Mouse (Mus musculus) mouse trophoblast stem cell (cell line): ENCODE measurements around the gene Cacna1a.

Experiments used
- in situ Hi-C, 2 experiments: fragments of 300-500 bp; cut with MseI, MboI; formaldehyde crosslinking; loops; 2 replicates in 1 of 2; 3 replicates in 1 of 2; pipeline ENCODE4 v1.15.1; 2025

Gene Cacna1a

DNA sequence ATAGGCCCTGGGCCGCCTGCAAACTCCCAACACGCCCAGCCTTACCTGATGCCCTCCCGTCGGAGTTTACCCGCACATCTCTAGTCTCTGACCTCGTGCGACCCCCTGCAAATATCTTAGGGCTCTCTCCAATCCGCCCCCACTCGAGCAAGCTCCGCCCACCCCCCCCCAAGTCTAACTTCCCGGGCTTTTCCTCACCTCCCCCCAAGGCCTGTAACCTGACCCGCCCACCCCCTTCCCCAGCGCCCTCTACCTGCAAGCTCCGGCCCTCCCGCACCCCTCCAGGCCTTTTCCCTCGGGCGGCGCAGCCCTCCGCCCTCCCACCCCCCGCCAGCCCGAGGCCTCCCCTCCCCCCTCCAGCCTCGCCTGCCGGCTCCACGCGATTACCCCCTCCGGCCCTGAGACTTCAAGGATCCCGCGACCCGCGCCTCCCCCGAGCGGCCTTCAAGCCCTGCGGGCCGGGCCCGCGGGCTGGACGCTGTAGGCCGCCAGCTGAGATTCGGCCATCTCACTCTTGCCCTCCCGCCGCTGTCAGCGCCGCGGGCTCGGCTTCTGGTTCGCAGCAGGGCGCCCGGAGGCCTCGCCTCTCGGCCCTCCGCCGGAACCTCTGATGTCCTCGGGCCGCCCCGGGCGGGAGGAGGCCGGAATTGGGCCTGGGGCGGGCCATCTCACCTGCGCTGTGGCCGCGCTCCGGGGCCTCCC is 298.9 kb downstream of the Cacna1a start:
- in situ Hi-C loops = no loop called here

DNA sequence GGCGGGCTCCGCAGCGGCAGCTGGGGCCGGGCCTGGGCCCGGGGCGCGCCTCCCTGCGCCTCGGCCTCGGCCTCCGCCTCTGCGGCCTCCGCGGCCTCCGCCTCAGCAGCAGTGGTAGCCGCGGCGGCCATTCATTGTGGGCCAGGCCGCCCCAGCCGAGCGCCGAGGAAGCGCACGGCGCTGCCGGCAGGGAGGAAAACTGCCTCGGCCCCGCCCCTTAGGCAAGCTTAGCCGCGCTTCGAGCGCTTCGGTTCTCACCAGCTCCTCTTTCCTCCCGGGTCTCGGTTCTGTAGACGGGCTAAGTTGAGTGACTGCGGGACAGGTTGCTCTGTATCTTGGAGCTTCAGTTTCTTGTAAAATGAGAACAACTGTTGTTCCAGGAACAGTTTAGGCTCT is 299.5 kb downstream of the Cacna1a start, which contains the start of gene Nacc1:
TSS of gene Nacc1 (minus strand) at position 158 of the 396 bp plus-strand sequence.
- in situ Hi-C loops = no loop called here

DNA sequence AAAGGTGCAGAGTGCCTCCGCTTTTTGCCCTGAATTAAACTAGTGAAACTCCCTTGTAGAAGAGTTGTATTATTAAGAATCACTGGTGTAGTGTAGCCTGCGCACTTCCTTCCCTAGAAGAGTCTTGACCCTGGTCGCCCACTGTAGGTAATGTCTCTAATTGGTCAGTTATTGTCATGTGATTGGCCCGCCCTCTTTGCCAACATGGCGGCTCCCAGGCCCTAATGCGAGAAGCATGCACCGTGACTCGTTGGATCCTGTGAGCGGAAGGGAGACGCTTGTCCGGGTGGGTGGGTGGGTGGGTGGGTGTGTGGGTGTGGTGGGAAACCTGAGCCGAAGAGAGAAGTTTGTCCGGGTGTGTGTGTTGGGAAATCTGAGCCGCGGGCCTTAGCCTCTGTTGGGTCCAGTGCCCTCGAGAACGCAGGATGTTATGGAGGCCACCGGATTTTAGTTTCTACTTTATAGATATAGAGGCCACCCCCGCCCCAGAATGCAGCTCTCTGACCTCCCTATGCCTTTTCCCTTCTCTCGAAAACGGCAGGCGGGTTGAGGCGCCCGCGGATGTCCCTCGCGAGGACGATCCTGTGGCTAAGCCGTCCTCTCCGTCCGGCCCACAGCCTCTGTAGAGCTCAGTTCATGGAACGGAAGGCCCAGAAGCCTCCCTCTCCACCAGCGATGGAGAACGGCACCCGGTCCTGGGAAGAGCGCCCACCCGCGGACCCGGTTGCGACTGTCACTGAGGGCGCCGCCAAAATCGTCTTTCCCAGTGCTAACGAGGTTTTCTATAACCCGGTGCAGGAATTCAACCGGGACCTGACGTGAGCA is 301.1 kb downstream of the Cacna1a start:
- in situ Hi-C loops = no loop called here
